ENCODE assay signal across 8 mouse cellular contexts in genomic region chr17:15526304-15526703, GRCm38 (mm10). TPM values are rescaled to one million over a fixed set of nuclear protein-coding genes. Genes with fewer than 3 reads are reported as not detected.
DNase-seq lines count a peak whose midpoint lies in the region; TF ChIP-seq lines count a peak whose summit lies in the region.

No protein-coding gene starts in this region.

- TF ChIP-seq POLR2A in kidney, adult 2 months (IDR thresholded peaks at IDR 0.05; ENCODE audit: low read depth, low read length) = no peak
- no peak for TF ChIP-seq POLR2A in bone marrow, adult 2 months (IDR thresholded peaks at IDR 0.05; ENCODE audit: borderline replicate concordance, control insufficient read depth, low read depth, low read length)

- no peaks in the 10 kb centered on the region for H3K9me3 ChIP-seq in hindbrain, embryonic 10.5 days
- H3K9me3 ChIP-seq in midbrain, embryonic 10.5 days (replicated peaks) = no peaks in the 10 kb centered on the region

- no peak for TF ChIP-seq CTCF in kidney, adult 2 months (conservative IDR thresholded peaks at IDR 0.05; ENCODE audit: insufficient read depth, insufficient read length, low read depth, low read length)
- TF ChIP-seq CTCF in bone marrow, adult 2 months (IDR thresholded peaks at IDR 0.05; ENCODE audit: control insufficient read depth, insufficient read depth, low read length) = no peak

- no peak overlapping the region for H3K27ac ChIP-seq in kidney, adult 2 months (ENCODE audit: insufficient read depth, low read depth, low read length)
- no peak overlapping the region for H3K27ac ChIP-seq in bone marrow, adult 2 months (ENCODE audit: control insufficient read depth, insufficient read depth, low read depth, low read length, poor library complexity)
- peak overlapping the region; percentile 89 for H3K27ac ChIP-seq in hindbrain, embryonic 10.5 days
- H3K27ac ChIP-seq in midbrain, embryonic 10.5 days (replicated peaks) = peak overlapping the region; percentile 89

- peak overlapping the region; percentile 18; the same call in 1 of the 2 replicates for H3K4me3 ChIP-seq in kidney, adult 2 months (ENCODE audit: insufficient read depth, low read depth, low read length)
- peak overlapping the region; percentile 59 for H3K4me3 ChIP-seq in bone marrow, adult 2 months (replicated peaks; ENCODE audit: control insufficient read depth, low read depth, low read length)
- H3K4me3 ChIP-seq in hindbrain, embryonic 10.5 days = peak overlapping the region; percentile 84
- H3K4me3 ChIP-seq in midbrain, embryonic 10.5 days = peak overlapping the region; percentile 96

- 16% methylated on average over 10 of the region's 10 CpGs for WGBS in kidney, adult 2 months
- 17% methylated on average over 10 of the region's 10 CpGs for WGBS in bone marrow, adult 2 months
- 18% methylated on average over 10 of the region's 10 CpGs for WGBS in hindbrain, embryonic 10.5 days
- 24% methylated on average over 10 of the region's 10 CpGs for WGBS in midbrain, embryonic 10.5 days

- no peaks in the 10 kb centered on the region for H3K27me3 ChIP-seq in kidney, adult 2 months (replicated peaks; ENCODE audit: control insufficient read depth, insufficient read depth, low read length)
- H3K27me3 ChIP-seq in hindbrain, embryonic 10.5 days (ENCODE audit: insufficient read depth, poor library complexity, severe bottlenecking) = no peaks in the 10 kb centered on the region
- no peaks in the 10 kb centered on the region for H3K27me3 ChIP-seq in midbrain, embryonic 10.5 days (ENCODE audit: low read depth, poor library complexity, severe bottlenecking)

- DNase-seq in kidney, adult 2 months = no peak
- DNase-seq in kidney, postnatal 14 days = no peak
- DNase-seq in hindbrain, embryonic 10.5 days (ENCODE audit: low spot score) = no peak
- DNase-seq in midbrain, embryonic 10.5 days (ENCODE audit: low spot score) = peak; percentile 14
- no peak for DNase-seq in urinary bladder, postnatal 4 days (ENCODE audit: low spot score in 2 of 2)
- no peak for DNase-seq in gastrocnemius, postnatal 4 days (ENCODE audit: low spot score in 2 of 2)
- no peak for DNase-seq in kidney, postnatal 4 days

- H3K4me1 ChIP-seq in kidney, adult 2 months (ENCODE audit: control insufficient read depth, insufficient read depth, low read length) = peaks cover 4% of the 10 kb centered on the region; the same call in 1 of the 2 replicates
- H3K4me1 ChIP-seq in bone marrow, adult 2 months (ENCODE audit: control insufficient read depth, insufficient read depth, low read length) = peaks cover 1% of the 10 kb centered on the region; the same call in 1 of the 2 replicates
- H3K4me1 ChIP-seq in hindbrain, embryonic 10.5 days (replicated peaks) = peaks cover 20% of the 10 kb centered on the region
- peaks cover 30% of the 10 kb centered on the region for H3K4me1 ChIP-seq in midbrain, embryonic 10.5 days

- peaks cover 4% of the 10 kb centered on the region for H3K36me3 ChIP-seq in kidney, adult 2 months (ENCODE audit: control insufficient read depth, insufficient read depth, low read length)
- H3K36me3 ChIP-seq in hindbrain, embryonic 10.5 days = peaks cover 44% of the 10 kb centered on the region
- H3K36me3 ChIP-seq in midbrain, embryonic 10.5 days = peaks cover 45% of the 10 kb centered on the region

RNA-seq across cellular contexts. Expression of gene Pdcd2, which starts 0.8 kb away (rescaled TPM):
- 19.2 and 23.4 TPM in 2 replicates for polyA plus RNA-seq in kidney, adult 2 months (2012; rRNA removed)
- 15.7 and 39.6 TPM in 2 replicates for polyA plus RNA-seq in bone marrow, adult 2 months (2011; ENCODE audit: insufficient read depth, insufficient read length, low replicate concordance, missing spikeins)
- polyA plus RNA-seq in hindbrain, embryonic 10.5 days (2016; fragmentation: Nextera tagmentation; extraction: Ambion mirVana) = 49.8 and 51.1 TPM in 2 replicates
- 47.1 and 52.9 TPM in 2 replicates for polyA plus RNA-seq in midbrain, embryonic 10.5 days (2016; fragmentation: Nextera tagmentation; extraction: Ambion mirVana)
- total RNA-seq in gastrocnemius, postnatal 4 days (2021) = 10 to 100 TPM; 18.5 to 25.8 TPM

RNA-seq across cellular contexts. Expression of gene Tbp, which starts 26.6 kb away (rescaled TPM):
- 39.7 and 44.8 TPM in 2 replicates for polyA plus RNA-seq in kidney, adult 2 months (2012; rRNA removed)
- 14.0 and 15.6 TPM in 2 replicates for polyA plus RNA-seq in bone marrow, adult 2 months (2011; ENCODE audit: insufficient read depth, insufficient read length, low replicate concordance, missing spikeins)
- polyA plus RNA-seq in hindbrain, embryonic 10.5 days (2016; fragmentation: Nextera tagmentation; extraction: Ambion mirVana) = 62.1 and 64.2 TPM in 2 replicates
- 67.7 and 71.9 TPM in 2 replicates for polyA plus RNA-seq in midbrain, embryonic 10.5 days (2016; fragmentation: Nextera tagmentation; extraction: Ambion mirVana)
- total RNA-seq in gastrocnemius, postnatal 4 days (2021) = 10 to 100 TPM; 16.6 to 17.8 TPM

RNA-seq across cellular contexts. Expression of gene Psmb1, which starts 26.8 kb away (rescaled TPM):
- polyA plus RNA-seq in kidney, adult 2 months (2012; rRNA removed) = 106 and 107 TPM in 2 replicates
- polyA plus RNA-seq in bone marrow, adult 2 months (2011; ENCODE audit: insufficient read depth, insufficient read length, low replicate concordance, missing spikeins) = 146 and 240 TPM in 2 replicates
- polyA plus RNA-seq in hindbrain, embryonic 10.5 days (2016; fragmentation: Nextera tagmentation; extraction: Ambion mirVana) = 291 TPM in 2 replicates
- 279 and 297 TPM in 2 replicates for polyA plus RNA-seq in midbrain, embryonic 10.5 days (2016; fragmentation: Nextera tagmentation; extraction: Ambion mirVana)
- total RNA-seq in gastrocnemius, postnatal 4 days (2021) = 100 to 1,000 TPM; 156 TPM

RNA-seq across cellular contexts. Expression of gene Prdm9, which starts 37.9 kb away (rescaled TPM):
- polyA plus RNA-seq in kidney, adult 2 months (2012; rRNA removed) = 2.5 and 2.9 TPM in 2 replicates
- polyA plus RNA-seq in bone marrow, adult 2 months (2011; ENCODE audit: insufficient read depth, insufficient read length, low replicate concordance, missing spikeins) = 2.4 and 5.7 TPM in 2 replicates
- 2.3 and 3.2 TPM in 2 replicates for polyA plus RNA-seq in hindbrain, embryonic 10.5 days (2016; fragmentation: Nextera tagmentation; extraction: Ambion mirVana)
- polyA plus RNA-seq in midbrain, embryonic 10.5 days (2016; fragmentation: Nextera tagmentation; extraction: Ambion mirVana) = 3.6 and 3.7 TPM in 2 replicates
- 1 to 10 TPM; 3.5 to 5.0 TPM for total RNA-seq in gastrocnemius, postnatal 4 days (2021)

Comparison
In these comparisons a context has a peak if more than half of its experiments do, and no peak if none do; other contexts are left out.
1. H3K27ac ChIP-seq: peak in hindbrain, embryonic 10.5 days (single experiment) and midbrain, embryonic 10.5 days (single experiment); none in kidney, adult 2 months (single experiment) and bone marrow, adult 2 months (single experiment).
2. H3K4me3 ChIP-seq: peak in every context shown above with its lines; median percentile 96 in midbrain, embryonic 10.5 days; 84 in hindbrain, embryonic 10.5 days; 59 in bone marrow, adult 2 months; 18 in kidney, adult 2 months.